Mouse (Mus musculus) kidney, embryonic 15.5 days (tissue): ENCODE measurements around the gene Il13. TPM values are rescaled to one million over a fixed set of nuclear protein-coding genes. Genes with fewer than 3 reads are reported as not detected.

Source experiments
- ATAC-seq: fragments of 200-750 bp; cut with Nextera tagmentation; replicated peaks from 2 replicates; pipeline ENCODE4 v1.8.0; 2017; ENCODE audit warnings: moderate TSS enrichment; ENCODE audit not compliant: low FRiP score
- H3K27ac ChIP-seq: fragments of 300-500 bp; sonication (generic); 2 replicates; pipeline ENCODE4 v1.5.1; 2015; ENCODE audit warnings: mild to moderate bottlenecking, inconsistent platforms
- H3K27me3 ChIP-seq: fragments of 300-500 bp; sonication (generic); 2 replicates; pipeline ENCODE4 v1.6.1; 2015; ENCODE audit warnings: inconsistent platforms
- H3K36me3 ChIP-seq: fragments of 300-500 bp; sonication (generic); 2 replicates; pipeline ENCODE4 v1.6.1; 2015; ENCODE audit warnings: inconsistent platforms
- H3K4me1 ChIP-seq: fragments of 300-500 bp; sonication (generic); 2 replicates; pipeline ENCODE4 v1.6.1; 2015; ENCODE audit warnings: inconsistent platforms
- H3K4me2 ChIP-seq: fragments of 300-500 bp; sonication (generic); 2 replicates; pipeline ENCODE4 v1.6.1; 2015; ENCODE audit warnings: moderate library complexity, mild to moderate bottlenecking, inconsistent platforms
- H3K4me3 ChIP-seq: fragments of 300-500 bp; sonication (generic); replicated peaks from 2 replicates; pipeline ENCODE4 v1.5.1; 2015; ENCODE audit warnings: mild to moderate bottlenecking, inconsistent platforms
- H3K9ac ChIP-seq: fragments of 300-500 bp; sonication (generic); 2 replicates; pipeline ENCODE4 v1.6.1; 2015; ENCODE audit warnings: mild to moderate bottlenecking, inconsistent platforms
- H3K9me3 ChIP-seq: fragments of 300-500 bp; sonication (generic); replicated peaks from 2 replicates; pipeline ENCODE4 v1.6.1; 2016; ENCODE audit warnings: inconsistent platforms
- WGBS: fragments of 180-500 bp; shearing (Covaris S2); methylation state at CpG from one replicate; pipeline ENCODE4 v1.1.7; 2015; ENCODE audit warnings: mixed read lengths; 5-methylcytosine and 5-hydroxymethylcytosine counted together
- polyA plus RNA-seq: library from polyadenylated mRNA; unstranded; fragments of >200 nt; fragmentation: Nextera tagmentation; extraction: Ambion mirVana; gene quantifications from 2 replicates; pipeline ENCODE4 v1.2.1, GENCODE M21; 2015

Il13 gene
- polyA plus RNA-seq, 1 experiment from 2014 or later, result not detected

DNA sequence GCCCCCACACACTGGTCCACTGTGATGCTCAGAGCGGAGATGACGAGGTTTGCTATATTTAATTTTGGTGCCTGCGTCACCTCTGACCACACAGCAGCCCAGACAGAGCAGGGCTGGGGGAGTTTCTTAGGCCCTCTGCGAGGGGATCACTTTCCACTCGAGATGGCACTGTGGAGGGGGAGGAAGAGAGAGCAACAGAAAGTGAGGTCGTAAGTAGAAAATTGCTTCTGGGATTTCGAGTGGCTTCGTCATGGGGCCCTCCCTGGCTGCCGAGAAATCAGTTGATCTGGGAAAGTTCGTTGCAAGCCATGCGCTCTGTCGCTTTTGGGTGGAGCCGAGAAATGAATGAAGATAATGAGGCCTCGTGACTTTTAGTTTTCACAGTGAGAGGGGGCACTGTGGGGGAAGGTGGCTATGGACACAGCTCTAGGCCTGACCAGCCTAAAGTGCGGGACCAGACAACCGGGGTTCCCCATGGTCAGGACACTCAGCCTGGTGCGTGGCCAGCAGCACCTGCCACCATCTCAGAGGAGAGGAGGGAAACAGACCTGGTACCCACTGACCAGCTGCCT lies 7.6 kb downstream of the Il13 start:
- WGBS, result 53% methylated on average over 17 of the region's 17 CpGs
- Histone ChIP-seq H3K36me3 (no peaks in the 10 kb centered on the region), H3K27me3 (0 out of 2 replicates have a peak, but pooled peaks cover 3% of the 10 kb centered on the region), H3K4me1 (peaks cover 4% of the 10 kb centered on the region; the same call in 1 of the 2 replicates), H3K4me2 (no peak overlapping the region), H3K27ac (no peak overlapping the region), H3K9me3 (no peaks in the 10 kb centered on the region), H3K9ac (no peak overlapping the region), H3K4me3 (no peak overlapping the region)
- no peak for ATAC-seq

DNA sequence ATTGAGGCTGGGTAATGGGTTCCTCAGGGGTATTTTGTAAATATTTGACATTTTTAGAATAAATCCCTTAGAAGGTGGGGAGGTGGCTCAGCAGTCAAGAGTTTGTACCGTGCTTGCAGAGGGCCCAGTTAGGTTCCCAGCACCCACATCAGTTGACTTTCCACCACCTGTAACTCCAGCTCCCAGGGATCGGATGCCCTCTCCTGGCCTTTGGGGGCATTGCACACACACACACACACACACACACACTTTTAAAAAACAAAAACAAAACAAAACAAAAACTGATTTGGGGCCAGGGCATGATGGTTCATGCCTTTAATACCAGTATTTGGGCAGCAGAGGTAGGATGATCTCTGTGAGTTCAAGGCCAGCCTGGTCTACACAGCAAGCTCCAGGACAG lies 10.4 kb downstream of the Il13 start:
- Histone ChIP-seq H3K4me1 (peaks cover 4% of the 10 kb centered on the region; the same call in 1 of the 2 replicates), H3K9ac (no peak overlapping the region), H3K4me2 (no peak overlapping the region), H3K9me3 (no peaks in the 10 kb centered on the region), H3K27me3 (0 out of 2 replicates have a peak, but pooled peaks cover 3% of the 10 kb centered on the region), H3K4me3 (no peak overlapping the region), H3K36me3 (no peaks in the 10 kb centered on the region), H3K27ac (no peak overlapping the region)
- ATAC-seq, result no peak
- 94% methylated on average over 2 of the region's 2 CpGs for WGBS

DNA sequence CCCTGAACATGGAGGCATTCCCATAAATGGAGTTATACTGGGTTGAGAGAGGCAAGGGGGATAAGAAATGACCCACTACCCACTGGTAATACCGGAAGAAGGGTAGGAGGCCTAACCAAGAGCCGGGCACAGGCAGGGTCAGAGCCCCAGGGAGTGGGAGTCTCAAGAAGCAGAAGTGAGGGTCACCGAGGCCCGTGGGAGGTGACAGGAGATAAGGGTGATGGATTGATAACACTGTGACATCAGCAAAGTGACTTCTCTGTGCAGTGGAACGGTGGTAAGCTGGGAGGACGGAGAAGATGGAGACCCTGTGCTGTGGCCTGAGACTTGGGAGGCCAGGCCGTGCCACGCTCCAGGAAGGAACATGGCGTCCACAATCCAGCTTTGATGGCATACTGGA lies 10.9 kb downstream of the Il13 start:
- H3K9me3 ChIP-seq, result no peaks in the 10 kb centered on the region
- no peak overlapping the region for H3K4me2 ChIP-seq
- H3K4me1 ChIP-seq, result peaks cover 4% of the 10 kb centered on the region; the same call in 1 of the 2 replicates
- no peaks in the 10 kb centered on the region for H3K36me3 ChIP-seq
- H3K4me3 ChIP-seq, result no peak overlapping the region
- ATAC-seq, result no peak
- H3K27ac ChIP-seq, result no peak overlapping the region
- 0 out of 2 replicates have a peak, but pooled peaks cover 3% of the 10 kb centered on the region for H3K27me3 ChIP-seq
- WGBS, result 74% methylated on average over 9 of the region's 9 CpGs
- no peak overlapping the region for H3K9ac ChIP-seq

DNA sequence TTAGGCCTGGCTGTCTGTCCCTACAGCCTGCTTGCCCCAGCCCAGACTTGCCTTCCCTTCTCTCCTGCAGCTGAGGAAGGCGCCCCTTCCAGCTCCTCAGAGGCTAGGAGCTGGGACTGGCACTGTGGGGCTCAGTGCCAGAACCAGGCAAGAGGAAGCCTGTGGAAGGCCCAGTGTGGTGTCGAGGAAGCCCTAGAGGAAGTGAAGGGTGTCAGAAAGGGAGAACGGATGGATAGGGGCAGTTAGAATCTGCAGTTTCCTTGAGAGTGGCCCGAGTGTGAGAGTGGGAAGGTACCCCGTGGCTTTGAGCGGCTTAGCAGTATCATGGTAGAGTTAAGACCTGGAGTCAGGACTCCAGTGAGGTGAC lies 12.1 kb downstream of the Il13 start:
- Histone ChIP-seq H3K4me1 (peaks cover 4% of the 10 kb centered on the region; the same call in 1 of the 2 replicates), H3K27me3 (0 out of 2 replicates have a peak, but pooled peaks cover 3% of the 10 kb centered on the region), H3K36me3 (no peaks in the 10 kb centered on the region), H3K27ac (no peak overlapping the region), H3K4me2 (no peak overlapping the region), H3K4me3 (no peak overlapping the region), H3K9ac (no peak overlapping the region), H3K9me3 (no peaks in the 10 kb centered on the region)
- no peak for ATAC-seq
- 73% methylated on average over 6 of the region's 6 CpGs for WGBS

DNA sequence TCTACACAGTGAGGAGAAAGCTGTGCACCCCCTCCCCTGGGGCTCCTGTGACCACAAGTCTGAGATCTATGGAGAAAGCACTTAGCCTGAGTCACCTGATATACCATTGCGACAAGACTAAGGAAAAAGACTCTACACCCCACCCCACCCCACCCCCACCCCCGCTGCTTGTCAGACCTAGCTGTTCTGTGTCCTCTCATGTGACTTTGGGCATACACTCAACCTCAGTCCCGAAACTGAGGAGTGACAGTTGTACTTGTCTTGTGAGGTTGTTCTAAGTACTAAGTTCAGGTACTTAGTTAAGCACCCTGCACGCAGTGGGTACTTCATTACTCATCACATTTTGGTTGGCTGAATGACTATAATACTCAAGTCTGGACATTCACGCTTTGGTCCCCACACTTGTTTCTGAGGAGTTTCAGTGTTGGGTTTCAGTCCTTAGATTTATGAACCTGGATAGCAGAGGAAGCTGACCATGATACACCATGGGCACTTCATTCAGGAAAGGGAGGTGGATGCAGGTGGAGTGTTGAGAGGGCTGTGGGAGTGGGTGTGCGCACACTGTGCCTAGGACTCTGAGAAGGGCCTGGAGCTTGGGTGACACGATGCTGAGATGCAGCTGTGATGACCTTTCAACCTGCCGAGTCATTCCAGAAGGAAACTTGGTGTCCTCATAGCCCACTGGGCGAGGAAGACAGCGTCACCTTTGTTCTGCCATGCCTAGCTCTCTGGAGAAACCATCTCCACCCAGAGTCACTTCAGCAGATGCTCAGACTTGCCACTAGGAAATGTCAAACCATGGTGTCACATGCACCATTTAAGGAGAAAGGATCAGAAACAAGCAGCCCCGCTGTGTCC lies 12.7 kb downstream of the Il13 start:
- no peaks in the 10 kb centered on the region for H3K9me3 ChIP-seq
- ATAC-seq, result no peak
- H3K27ac ChIP-seq, result no peak overlapping the region
- H3K4me2 ChIP-seq, result no peak overlapping the region
- no peak overlapping the region for H3K4me3 ChIP-seq
- H3K36me3 ChIP-seq, result no peaks in the 10 kb centered on the region
- no peaks in the 10 kb centered on the region for H3K27me3 ChIP-seq
- H3K9ac ChIP-seq, result no peak overlapping the region
- 76% methylated on average over 11 of the region's 11 CpGs for WGBS
- no peaks in the 10 kb centered on the region for H3K4me1 ChIP-seq

DNA sequence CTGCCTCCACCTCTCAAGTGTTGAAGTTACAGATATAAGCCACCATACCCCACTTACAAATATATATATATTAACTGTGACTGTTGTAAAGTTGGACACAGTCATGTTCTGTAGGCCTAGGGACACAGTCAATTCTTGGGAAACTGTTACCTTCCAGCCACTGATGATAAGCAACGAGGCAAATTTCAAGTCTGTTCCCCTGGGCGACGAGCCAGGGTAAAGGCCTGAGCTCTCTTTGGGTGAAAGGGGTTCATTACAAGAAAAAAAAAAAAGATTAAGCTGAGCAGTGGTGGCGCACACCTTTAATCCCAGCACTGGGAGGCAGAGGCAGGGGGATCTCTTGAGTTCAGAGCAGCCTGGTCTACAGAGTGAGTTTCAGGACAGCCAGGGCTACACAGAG lies 14.4 kb downstream of the Il13 start:
- no peaks in the 10 kb centered on the region for H3K36me3 ChIP-seq
- H3K9me3 ChIP-seq, result no peaks in the 10 kb centered on the region
- no peaks in the 10 kb centered on the region for H3K27me3 ChIP-seq
- ATAC-seq, result no peak
- H3K27ac ChIP-seq, result no peak overlapping the region
- no peak overlapping the region for H3K4me2 ChIP-seq
- H3K4me1 ChIP-seq, result no peaks in the 10 kb centered on the region
- 93% methylated on average over 4 of the region's 4 CpGs for WGBS
- H3K4me3 ChIP-seq, result no peak overlapping the region
- H3K9ac ChIP-seq, result no peak overlapping the region

DNA sequence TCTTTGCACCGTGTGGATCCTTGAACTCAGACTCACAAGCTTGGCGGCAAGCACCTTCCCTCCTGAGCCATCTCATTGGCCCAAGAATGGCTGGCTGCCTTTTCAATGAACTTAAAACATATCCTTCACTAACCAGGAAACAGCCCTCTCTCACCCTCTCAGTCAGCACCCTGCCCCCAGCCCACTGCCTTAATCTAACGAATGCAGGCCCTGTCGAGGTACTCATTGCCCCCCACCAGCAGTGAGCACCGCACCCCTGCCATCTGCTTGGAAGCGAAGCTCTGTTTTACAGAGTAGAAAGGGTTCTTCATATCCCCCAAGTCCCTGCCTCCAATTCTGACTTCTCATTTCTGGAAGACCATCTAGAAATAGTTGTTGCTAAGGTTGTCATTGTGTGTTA lies 15.1 kb downstream of the Il13 start:
- no peak overlapping the region for H3K4me3 ChIP-seq
- ATAC-seq, result no peak
- 69% methylated on average over 6 of the region's 6 CpGs for WGBS
- no peak overlapping the region for H3K9ac ChIP-seq
- no peaks in the 10 kb centered on the region for H3K4me1 ChIP-seq
- H3K27ac ChIP-seq, result no peak overlapping the region
- no peaks in the 10 kb centered on the region for H3K36me3 ChIP-seq
- no peaks in the 10 kb centered on the region for H3K27me3 ChIP-seq
- H3K9me3 ChIP-seq, result no peaks in the 10 kb centered on the region
- H3K4me2 ChIP-seq, result no peak overlapping the region

DNA sequence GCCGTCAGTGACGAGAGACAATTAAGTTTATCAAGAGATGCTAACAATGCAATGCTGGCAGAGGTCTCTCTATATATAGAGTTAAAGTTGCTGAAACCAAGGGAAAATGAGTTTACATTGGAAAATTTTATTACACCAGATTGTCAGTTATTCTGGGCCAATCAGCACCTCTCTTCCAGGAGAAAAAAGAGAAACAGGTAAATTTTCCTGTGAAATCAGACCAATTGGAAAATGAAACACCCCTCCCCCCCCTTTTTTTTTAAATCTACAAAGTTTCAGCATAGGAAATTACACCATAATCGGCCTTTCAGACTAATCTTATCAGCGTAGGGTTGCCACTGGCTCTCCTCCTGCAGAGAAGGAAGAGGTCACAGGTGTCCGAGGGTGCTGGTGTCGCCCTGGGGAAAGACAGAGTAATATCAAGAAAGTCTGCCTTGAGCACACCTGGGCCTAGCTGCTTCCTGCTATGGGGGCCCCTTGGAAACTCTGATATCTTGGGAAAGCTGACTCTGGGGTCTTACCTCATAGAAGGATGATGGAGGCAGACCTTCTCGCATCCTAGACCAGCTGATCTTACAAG lies 15.8 kb downstream of the Il13 start, which contains the start of gene Il4:
Il4 (minus strand) TSS at position 51 of the 580 bp plus-strand sequence.
- Histone ChIP-seq H3K27me3 (no peaks in the 10 kb centered on the region), H3K36me3 (no peaks in the 10 kb centered on the region), H3K27ac (no peak within 1 kb of the TSS), H3K4me3 (no peak within 1 kb of the TSS), H3K4me1 (no peaks in the 10 kb centered on the region), H3K9me3 (no peaks in the 10 kb centered on the region), H3K4me2 (no peak within 1 kb of the TSS), H3K9ac (no peak within 1 kb of the TSS)
- ATAC-seq, result no peak
- 82% methylated on average over 7 of the region's 7 CpGs for WGBS

DNA sequence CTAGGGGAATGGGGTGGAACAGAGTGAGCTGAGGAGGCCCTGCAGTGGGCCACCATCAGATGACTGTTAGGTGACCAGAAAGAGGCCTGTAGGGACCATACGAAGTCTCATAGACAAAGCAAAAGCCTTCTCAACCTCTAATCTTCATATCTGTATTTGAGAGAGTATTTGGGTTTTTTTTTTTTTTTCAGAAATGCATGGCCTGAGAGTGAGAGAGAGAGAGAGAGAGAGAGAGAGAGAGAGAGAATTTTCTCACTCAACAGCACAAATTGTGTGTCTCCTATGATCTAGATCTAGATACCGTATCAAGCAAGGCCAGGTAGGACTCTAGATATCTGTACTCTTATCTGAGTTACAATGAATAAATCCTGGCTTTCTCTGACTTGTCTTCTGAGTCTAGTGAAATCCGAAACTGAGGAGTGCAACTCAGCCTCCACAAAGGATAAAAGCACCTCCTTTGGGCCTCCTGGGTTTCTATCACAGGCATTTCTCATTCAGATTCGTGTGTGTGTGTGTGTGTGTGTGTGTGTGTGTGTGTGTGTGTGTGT lies 16.9 kb downstream of the Il13 start:
- 50% methylated on average over 4 of the region's 4 CpGs for WGBS
- no peak overlapping the region for H3K27ac ChIP-seq
- H3K4me2 ChIP-seq, result no peak overlapping the region
- H3K9ac ChIP-seq, result no peak overlapping the region
- no peaks in the 10 kb centered on the region for H3K4me1 ChIP-seq
- no peak for ATAC-seq
- no peaks in the 10 kb centered on the region for H3K9me3 ChIP-seq
- H3K4me3 ChIP-seq, result no peak overlapping the region
- no peaks in the 10 kb centered on the region for H3K36me3 ChIP-seq
- H3K27me3 ChIP-seq, result no peaks in the 10 kb centered on the region

DNA sequence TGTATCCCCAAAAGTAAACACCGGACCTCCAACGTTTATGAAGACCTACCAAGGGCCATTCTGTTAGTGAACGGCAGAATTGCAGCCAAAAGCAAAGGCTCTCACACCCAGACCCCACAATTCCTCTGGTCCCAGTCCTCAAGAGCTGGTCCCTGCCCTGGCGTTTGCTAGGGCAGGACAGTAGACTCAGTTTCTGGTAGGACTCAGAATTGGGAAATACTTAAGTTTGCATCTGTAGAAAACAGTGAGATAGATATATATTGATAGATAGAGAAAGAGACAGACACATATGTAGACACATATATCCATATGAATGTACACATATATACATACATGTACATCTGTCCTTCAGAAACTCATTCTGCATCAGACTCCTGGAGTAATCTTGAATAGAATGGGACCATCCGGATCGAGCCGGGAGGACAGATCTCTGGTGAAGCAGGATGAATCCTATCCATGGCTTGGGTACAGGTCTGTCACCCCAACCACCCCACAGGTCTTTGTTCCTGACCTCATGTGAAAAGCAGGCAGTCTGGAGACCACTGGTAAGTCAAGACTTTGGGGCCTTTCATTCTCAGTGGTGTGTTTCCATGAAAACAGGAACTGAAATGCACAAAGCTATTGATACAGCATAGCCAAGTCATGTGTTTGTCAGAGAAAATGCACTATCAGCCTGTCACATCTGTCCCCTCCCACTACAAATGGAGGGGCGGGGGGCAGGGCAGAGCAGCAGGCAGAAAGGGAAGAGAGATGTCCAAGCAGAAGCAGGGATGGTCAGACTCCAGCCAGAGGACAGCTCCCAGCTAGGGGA lies 17.5 kb downstream of the Il13 start:
- Histone ChIP-seq H3K27me3 (no peaks in the 10 kb centered on the region), H3K27ac (no peak overlapping the region), H3K36me3 (no peaks in the 10 kb centered on the region), H3K4me1 (no peaks in the 10 kb centered on the region), H3K9me3 (no peaks in the 10 kb centered on the region), H3K4me3 (no peak overlapping the region), H3K4me2 (no peak overlapping the region), H3K9ac (no peak overlapping the region)
- WGBS, result 74% methylated on average over 8 of the region's 8 CpGs
- ATAC-seq, result no peak

DNA sequence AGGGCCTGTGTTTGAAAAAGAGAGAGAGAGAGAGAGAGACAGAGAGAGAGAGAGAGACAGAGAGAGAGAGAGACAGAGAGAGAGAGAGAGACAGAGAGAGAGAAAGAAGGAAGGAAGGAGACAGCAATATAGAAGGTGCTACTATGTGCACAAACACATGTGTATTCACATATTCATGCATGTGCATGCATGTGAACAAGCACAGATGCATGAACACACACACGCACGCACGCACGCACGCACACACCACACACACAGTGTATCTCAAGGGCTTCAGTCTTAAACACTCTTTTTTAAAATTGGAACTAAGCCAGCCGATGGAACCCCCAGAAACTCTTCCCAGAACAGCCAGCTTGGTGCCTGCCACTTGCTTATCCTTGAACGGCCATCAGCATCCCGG lies 18.9 kb downstream of the Il13 start:
- no peaks in the 10 kb centered on the region for H3K9me3 ChIP-seq
- WGBS, result 96% methylated on average over 8 of the region's 8 CpGs
- H3K4me1 ChIP-seq, result no peaks in the 10 kb centered on the region
- H3K9ac ChIP-seq, result no peak overlapping the region
- H3K27me3 ChIP-seq, result no peaks in the 10 kb centered on the region
- no peaks in the 10 kb centered on the region for H3K36me3 ChIP-seq
- no peak overlapping the region for H3K4me3 ChIP-seq
- ATAC-seq, result no peak
- no peak overlapping the region for H3K27ac ChIP-seq
- H3K4me2 ChIP-seq, result no peak overlapping the region
